Mouse (Mus musculus) CH12.LX (cell line): Measurements from ENCODE around the gene Sacs. TPM values are rescaled to one million over a fixed set of nuclear protein-coding genes. Genes with fewer than 3 reads are reported as not detected.

Experiments used
- DNase-seq: peaks from one replicate; pipeline ENCODE4 v3.0.0-alpha.2; 2013; ENCODE audit errors: extremely low read depth
- H3K27ac ChIP-seq: 2 replicates; pipeline ENCODE4 v1.5.1; 2012; ENCODE audit warnings: low read depth, mild to moderate bottlenecking, control low read depth, moderate library complexity; ENCODE audit not compliant: insufficient read depth
- H3K27me3 ChIP-seq: replicated peaks from 2 replicates; pipeline ENCODE3; 2012; ENCODE audit warnings: inconsistent platforms
- H3K36me3 ChIP-seq, 2 experiments: replicated peaks in 1 of 2; 2 replicates each; pipeline versions ENCODE3 to v1.6.1; 2012; ENCODE audit warnings: inconsistent platforms in 1 of 2, low read length in 1 of 2, mild to moderate bottlenecking in 1 of 2, mixed read lengths in 1 of 2, moderate library complexity in 1 of 2; ENCODE audit not compliant: control insufficient read depth in 1 of 2, insufficient read depth in 1 of 2
- H3K4me1 ChIP-seq, 2 experiments: 2 replicates each; pipeline ENCODE4 v1.6.1; 2012; ENCODE audit warnings: inconsistent platforms in 1 of 2, moderate library complexity in 1 of 2; ENCODE audit not compliant: insufficient read depth in 2 of 2, control insufficient read depth in 1 of 2
- H3K4me2 ChIP-seq: 2 replicates; pipeline ENCODE4 v1.6.1; 2012; ENCODE audit warnings: low read depth, mild to moderate bottlenecking, control low read depth; ENCODE audit not compliant: poor library complexity, insufficient read depth, severe bottlenecking
- H3K4me3 ChIP-seq, 3 experiments: fragments of 150-350 bp in 1 of 3; sonication (generic) in 1 of 3; replicated peaks in 1 of 3; 2 replicates each; pipeline versions ENCODE3 to v1.5.1; 2011 to 2012; ENCODE audit warnings: low read depth in 2 of 3, low read length in 2 of 3, mild to moderate bottlenecking in 2 of 3, moderate library complexity in 2 of 3, control low read depth in 1 of 3, improper control_type of control experiment in 1 of 3, inconsistent platforms in 1 of 3, mixed read lengths in 1 of 3; ENCODE audit not compliant: poor library complexity in 1 of 3
- H3K79me2 ChIP-seq: replicated peaks from 2 replicates; pipeline ENCODE4 v1.6.1; 2012; ENCODE audit warnings: mild to moderate bottlenecking, moderate library complexity; ENCODE audit not compliant: control insufficient read depth, poor library complexity, insufficient read depth, severe bottlenecking; ENCODE audit errors: extremely low read depth
- H3K9ac ChIP-seq: 2 replicates; pipeline ENCODE4 v1.6.1; 2012; ENCODE audit warnings: low read depth, mild to moderate bottlenecking, control low read depth, moderate library complexity; ENCODE audit not compliant: insufficient read depth
- H3K9me3 ChIP-seq: replicated peaks from 2 replicates; pipeline ENCODE3; 2012; ENCODE audit warnings: low read length, inconsistent platforms, mixed read lengths
- CHD1 ChIP-seq: IDR thresholded peaks from 2 replicates; pipeline ENCODE4 v1.6.1; 2012; ENCODE audit warnings: low read depth, low read length, improper control_type of control experiment, inconsistent platforms
- CHD2 ChIP-seq: IDR thresholded peaks from 2 replicates; pipeline ENCODE4 v1.6.1; 2011; ENCODE audit warnings: low read length, improper control_type of control experiment
- E2F4 ChIP-seq: IDR thresholded peaks from 2 replicates; pipeline ENCODE4 v1.6.1; 2011; ENCODE audit warnings: low read depth, low read length, improper control_type of control experiment; ENCODE audit not compliant: insufficient replicate concordance
- EP300 ChIP-seq: IDR thresholded peaks from 2 replicates; pipeline ENCODE4 v1.6.1; 2011; ENCODE audit warnings: low read length, improper control_type of control experiment
- HCFC1 ChIP-seq: IDR thresholded peaks from 2 replicates; pipeline ENCODE4 v1.6.1; 2012; ENCODE audit warnings: low read depth, mild to moderate bottlenecking, inconsistent platforms, low read length, improper control_type of control experiment
- IRF4 ChIP-seq: IDR thresholded peaks from 2 replicates; pipeline ENCODE4 v1.6.1; 2014; ENCODE audit warnings: low read depth, mild to moderate bottlenecking, inconsistent platforms, low read length, improper control_type of control experiment
- JUN ChIP-seq: IDR thresholded peaks from 2 replicates; pipeline ENCODE4 v1.6.1; 2011; ENCODE audit warnings: low read depth, mild to moderate bottlenecking, low read length, improper control_type of control experiment, moderate library complexity; ENCODE audit not compliant: insufficient read depth
- KAT2A ChIP-seq: IDR thresholded peaks from 2 replicates; pipeline ENCODE4 v1.6.1; 2012; ENCODE audit warnings: low read length, improper control_type of control experiment, inconsistent platforms; ENCODE audit not compliant: insufficient replicate concordance
- MAFK ChIP-seq: IDR thresholded peaks from 2 replicates; pipeline ENCODE4 v1.6.1; 2011; ENCODE audit warnings: low read length, improper control_type of control experiment; ENCODE audit not compliant: insufficient replicate concordance
- MAX ChIP-seq: IDR thresholded peaks from 2 replicates; pipeline ENCODE4 v1.6.1; 2011; ENCODE audit warnings: low read length, improper control_type of control experiment
- MAZ ChIP-seq: IDR thresholded peaks from 2 replicates; pipeline ENCODE4 v1.6.1; 2012; ENCODE audit warnings: low read depth, mild to moderate bottlenecking, inconsistent platforms, low read length, improper control_type of control experiment, moderate library complexity
- MEF2A ChIP-seq: IDR thresholded peaks from 2 replicates; pipeline ENCODE4 v1.6.1; 2014; ENCODE audit warnings: low read depth, mild to moderate bottlenecking, inconsistent platforms, low read length, improper control_type of control experiment, borderline replicate concordance
- MYC ChIP-seq: IDR thresholded peaks from 2 replicates; pipeline ENCODE4 v1.6.1; 2011; ENCODE audit warnings: low read depth, mild to moderate bottlenecking, improper control_type of control experiment, low read length
- NRF1 ChIP-seq: IDR thresholded peaks from 2 replicates; pipeline ENCODE4 v1.6.1; 2014; ENCODE audit warnings: low read depth, mild to moderate bottlenecking, inconsistent platforms, low read length, improper control_type of control experiment, moderate library complexity
- POLR2A ChIP-seq: IDR thresholded peaks from 2 replicates; pipeline ENCODE4 v1.6.1; 2011; ENCODE audit warnings: low read depth, mild to moderate bottlenecking, improper control_type of control experiment, low read length
- POLR2AphosphoS2 ChIP-seq: IDR thresholded peaks from 2 replicates; pipeline ENCODE4 v1.6.1; 2011; ENCODE audit warnings: low read depth, low read length, improper control_type of control experiment
- RAD21 ChIP-seq: IDR thresholded peaks from 2 replicates; pipeline ENCODE4 v1.6.1; 2011; ENCODE audit warnings: low read depth, mild to moderate bottlenecking, low read length, improper control_type of control experiment, moderate library complexity
- SIN3A ChIP-seq: IDR thresholded peaks from 2 replicates; pipeline ENCODE4 v1.6.1; 2012; ENCODE audit warnings: low read length, improper control_type of control experiment, inconsistent platforms
- TBP ChIP-seq: conservative IDR thresholded peaks from 2 replicates; pipeline ENCODE4 v1.6.1; 2011; ENCODE audit warnings: low read depth, low read length, improper control_type of control experiment
- TCF12 ChIP-seq: IDR thresholded peaks from 2 replicates; pipeline ENCODE4 v1.6.1; 2014; ENCODE audit warnings: low read depth, mild to moderate bottlenecking, inconsistent platforms, low read length, improper control_type of control experiment
- USF1 ChIP-seq: IDR thresholded peaks from 2 replicates; pipeline ENCODE4 v1.6.1; 2014; ENCODE audit warnings: low read depth, mild to moderate bottlenecking, inconsistent platforms, low read length, improper control_type of control experiment
- USF2 ChIP-seq: conservative IDR thresholded peaks from 2 replicates; pipeline ENCODE4 v1.6.1; 2011; ENCODE audit warnings: low read depth, low read length, improper control_type of control experiment
- ZC3H11A ChIP-seq: IDR thresholded peaks from 2 replicates; pipeline ENCODE4 v1.6.1; 2012; ENCODE audit warnings: low read depth, mild to moderate bottlenecking, inconsistent platforms, low read length, improper control_type of control experiment
- ZKSCAN1 ChIP-seq: IDR thresholded peaks from 2 replicates; pipeline ENCODE4 v1.6.1; 2012; ENCODE audit warnings: low read depth, inconsistent platforms, low read length, improper control_type of control experiment, borderline replicate concordance
- ZMIZ1 ChIP-seq: IDR thresholded peaks from 2 replicates; pipeline ENCODE4 v1.6.1; 2012; ENCODE audit warnings: low read depth, mild to moderate bottlenecking, inconsistent platforms, low read length, improper control_type of control experiment
- ZNF384 ChIP-seq: IDR thresholded peaks from 2 replicates; pipeline ENCODE4 v1.6.1; 2012; ENCODE audit warnings: low read depth, low read length, improper control_type of control experiment, inconsistent platforms
- dilution Hi-C: fragments of 300-500 bp; cut with MboI; formaldehyde crosslinking; loops from 2 replicates; pipeline ENCODE4 v1.14.3; 2020; ENCODE audit warnings: low sequenced_read_pairs; ENCODE audit not compliant: extremely low pct_unique_long_range_greater_than_20kb, extremely low pct_ligation_motif_present
- in situ Hi-C: fragments of 300-500 bp; cut with MboI; formaldehyde crosslinking; loops from 3 replicates; pipeline ENCODE4 v1.14.3; 2019; ENCODE audit warnings: low sequenced_read_pairs, low pct_ligation_motif_present, low pct_unique_long_range_greater_than_20kb, mixed read lengths
- polyA plus RNA-seq: library from polyadenylated mRNA; unstranded; fragments of >175 nt; gene quantifications from 2 replicates; pipeline ENCODE4 v1.2.1, GENCODE M21; 2012; ENCODE audit warnings: low read depth; ENCODE audit not compliant: insufficient read length
- total RNA-seq, 2 experiments: library from RNA; depleted of rRNA; stranded (reverse); fragments of 300-350 nt in 1 of 2; fragments of >200 nt in 1 of 2; gene quantifications; 2 replicates each; pipeline ENCODE4 v1.2.3; 2012 to 2014

Sacs gene
- total and polyA plus RNA-seq, 3 experiments: 5.3 to 6.7 (median 6.6) TPM

GRCm38 (mm10) chr14:61100736-61101135 lies 37.5 kb upstream of the Sacs start:
- Histone ChIP-seq H3K9ac (no peak overlapping the region), H3K36me3 (no peaks in the 10 kb centered on the region), H3K27me3 (no peaks in the 10 kb centered on the region), H3K4me1 (peaks cover 6 to 7% of the 10 kb centered on the region in 2 experiments; a peak in 3 of 4 replicates), H3K27ac (no peak overlapping the region), H3K9me3 (no peaks in the 10 kb centered on the region), H3K4me2 (no peak overlapping the region), H3K4me3 (no peak overlapping the region), H3K79me2 (no peaks in the 10 kb centered on the region)
- no peak for TF ChIP-seq KAT2A
- TF ChIP-seq MAZ: no peak
- TF ChIP-seq IRF4: no peak
- no peak for TF ChIP-seq MYC
- no peak for TF ChIP-seq CHD1
- TF ChIP-seq CHD2: no peak
- no peak for TF ChIP-seq TBP
- no peak for TF ChIP-seq POLR2A
- TF ChIP-seq SIN3A: no peak
- TF ChIP-seq E2F4: no peak
- TF ChIP-seq MAFK: no peak
- no peak for TF ChIP-seq MAX
- TF ChIP-seq USF1: no peak
- TF ChIP-seq HCFC1: no peak
- no peak for TF ChIP-seq ZKSCAN1
- no peak for TF ChIP-seq USF2
- TF ChIP-seq ZNF384: no peak
- in situ Hi-C loops (no loop called here), dilution Hi-C loops (no loop called here)
- no peak for DNase-seq

- dilution Hi-C loops: no loop called here
- no peak for DNase-seq
- no peak for TF ChIP-seq MEF2A
- TF ChIP-seq E2F4: no peak
- no peak for TF ChIP-seq TCF12
- TF ChIP-seq JUN: no peak
- TF ChIP-seq MAX: no peak
- TF ChIP-seq RAD21: no peak
- TF ChIP-seq ZNF384: no peak
- TF ChIP-seq KAT2A: no peak
- TF ChIP-seq ZMIZ1: no peak
- TF ChIP-seq NRF1: no peak
- no peak for TF ChIP-seq POLR2A
- no peak for TF ChIP-seq ZC3H11A
- no peak for TF ChIP-seq POLR2AphosphoS2
- TF ChIP-seq CHD2: no peak
- TF ChIP-seq IRF4: no peak
- no peak for TF ChIP-seq CHD1
- TF ChIP-seq MAZ: no peak
- no peak for TF ChIP-seq SIN3A
- no peak for TF ChIP-seq EP300
- TF ChIP-seq, all 38 proteins: peak for 0
- no peak overlapping the region for H3K9ac ChIP-seq
- H3K4me3 ChIP-seq: no peak overlapping the region
- no peak overlapping the region for H3K4me2 ChIP-seq
- H3K27ac ChIP-seq: no peak overlapping the region
- no peaks in the 10 kb centered on the region for H3K9me3 ChIP-seq
- H3K27me3 ChIP-seq: no peaks in the 10 kb centered on the region
- peaks cover 0 to 5% of the 10 kb centered on the region in 2 experiments; a peak in 2 of 4 replicates for H3K4me1 ChIP-seq
- H3K36me3 ChIP-seq: no peaks in the 10 kb centered on the region
- no peaks in the 10 kb centered on the region for H3K79me2 ChIP-seq
- in situ Hi-C loops: no loop called here
Observed at GRCm38 (mm10) chr14:61106404-61106803, 31.9 kb upstream of the Sacs start.
